Mouse (Mus musculus): ENCODE data around the gene Ttn.

Gene Ttn

GRCm38 (mm10) chr2:76655444-76655843, 326.9 kb downstream of the Ttn start:
- no peak for DNase-seq (ENCODE audit: low read depth)

- no peak for DNase-seq (ENCODE audit: low read depth)
Observed at GRCm38 (mm10) chr2:76654646-76655045, 327.7 kb downstream of the Ttn start.

Data from 416B (cell line).